Mouse (Mus musculus) megakaryocyte, embryonic 14.5 days (primary cell): ENCODE measurements at regions not wholly inside any gene's neighbourhood (a gene's known extent, or its start where the extent isn't known, plus 50 kb on each side); places are given as distances from the start of the nearest gene placed in this dataset.

ENCODE experiments used
- FLI1 ChIP-seq: IDR thresholded peaks from 2 replicates; pipeline ENCODE4 v1.6.1; 2012; ENCODE audit warnings: low read length, inconsistent platforms, mixed read lengths
- GATA1 ChIP-seq: IDR thresholded peaks from 3 replicates; pipeline ENCODE4 v1.6.1; 2012; ENCODE audit warnings: mixed read lengths, low read length, inconsistent platforms, borderline replicate concordance

- no peak for TF ChIP-seq GATA1
- TF ChIP-seq FLI1 = no peak
Measured at GRCm38 (mm10) chr14:25371021-25371400, 88.0 kb upstream of the Zmiz1 start.
